Mouse (Mus musculus) left cerebral cortex, postnatal 25 days (tissue): Measurements from ENCODE around the gene Gk2. TPM values are rescaled to one million over a fixed set of nuclear protein-coding genes. Genes with fewer than 3 reads are reported as not detected.

Experiments used
- total RNA-seq, 2 experiments: library from RNA; stranded (reverse); gene quantifications; 2 replicates each; pipeline ENCODE4 v1.2.3; 2021

Gene Gk2
- total RNA-seq, 2 experiments from 2014 or later, result not detected

Other genes with a start within 250 kb of the Gk2 start
- under 1 TPM in 1 of 2 experiments, not detected in 1; 0.11 TPM for gene Naa11, start 64.6 kb downstream of the Gk2 start, total RNA-seq